Mouse (Mus musculus): ENCODE results near the gene Cacna1d. TPM values are rescaled to one million over a fixed set of nuclear protein-coding genes. Genes with fewer than 3 reads are reported as not detected.

The Cacna1d gene
- polyA plus RNA-seq, 1 experiment from 2014 or later, result 0.89 TPM

DNA sequence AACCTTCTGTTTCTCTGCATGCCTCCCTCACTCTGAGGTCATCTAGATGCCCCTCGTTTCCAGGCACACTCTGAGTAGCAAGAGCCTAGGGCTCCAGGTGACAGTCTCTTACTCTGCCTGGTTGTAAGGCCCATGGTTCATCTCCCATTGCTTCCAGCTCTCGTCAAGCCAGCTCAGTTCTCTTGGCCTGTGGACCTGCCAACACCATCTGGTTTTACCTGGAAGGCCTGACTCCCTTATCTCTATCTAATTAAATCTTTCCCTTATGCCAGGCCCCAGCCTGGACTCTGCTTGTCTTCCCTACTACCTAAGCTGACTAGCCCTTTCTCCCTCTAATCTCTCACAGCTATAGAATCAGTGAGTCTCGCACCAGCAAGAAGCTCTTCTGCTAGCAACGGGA, 124.2 kb downstream of the Cacna1d start:
- ATAC-seq (ENCODE audit: low FRiP score) (no peak), DNase-seq (ENCODE audit: low spot score, missing footprints) (no peak)
- H3K27me3 ChIP-seq (ENCODE audit: control insufficient read depth, insufficient read depth, low read length), result no peaks in the 10 kb centered on the region
- H3K4me1 ChIP-seq (ENCODE audit: control insufficient read depth, insufficient read depth, low read length), result no peaks in the 10 kb centered on the region
- H3K4me2 ChIP-seq, result no peak overlapping the region
- no peaks in the 10 kb centered on the region for H3K9me3 ChIP-seq (ENCODE audit: control insufficient read depth, low read length)
- H3K9ac ChIP-seq (ENCODE audit: low read length), result no peak overlapping the region
- no peaks in the 10 kb centered on the region for H3K36me3 ChIP-seq (ENCODE audit: control insufficient read depth, insufficient read depth, low read length)
- no peak overlapping the region for H3K27ac ChIP-seq (ENCODE audit: low read depth, low read length)
- H3K4me3 ChIP-seq (ENCODE audit: low read depth, low read length), result no peak overlapping the region
- 78% methylated on average over 4 of the region's 4 CpGs for WGBS

GRCm38 (mm10) chr14:30365866-30366265, 125.4 kb downstream of the Cacna1d start:
- Histone ChIP-seq H3K4me1 (ENCODE audit: control insufficient read depth, insufficient read depth, low read length) (no peaks in the 10 kb centered on the region), H3K9me3 (ENCODE audit: control insufficient read depth, low read length) (no peaks in the 10 kb centered on the region), H3K4me2 (no peak overlapping the region), H3K27me3 (ENCODE audit: control insufficient read depth, insufficient read depth, low read length) (no peaks in the 10 kb centered on the region), H3K27ac (ENCODE audit: low read depth, low read length) (no peak overlapping the region), H3K9ac (ENCODE audit: low read length) (no peak overlapping the region), H3K36me3 (ENCODE audit: control insufficient read depth, insufficient read depth, low read length) (no peaks in the 10 kb centered on the region), H3K4me3 (ENCODE audit: low read depth, low read length) (no peak overlapping the region)
- 86% methylated on average over 5 of the region's 5 CpGs for WGBS
- DNase-seq (ENCODE audit: low spot score, missing footprints) (no peak), ATAC-seq (ENCODE audit: low FRiP score) (no peak)

- ATAC-seq (ENCODE audit: low FRiP score), result no peak
- WGBS, result 55% methylated on average over 3 of the region's 3 CpGs
- H3K4me2 ChIP-seq, result no peak overlapping the region
- H3K36me3 ChIP-seq (ENCODE audit: control insufficient read depth, insufficient read depth, low read length), result no peaks in the 10 kb centered on the region
- H3K4me3 ChIP-seq (ENCODE audit: low read depth, low read length), result no peak overlapping the region
- DNase-seq (ENCODE audit: low spot score, missing footprints), result no peak
- no peak overlapping the region for H3K27ac ChIP-seq (ENCODE audit: low read depth, low read length)
- no peaks in the 10 kb centered on the region for H3K9me3 ChIP-seq (ENCODE audit: control insufficient read depth, low read length)
- H3K27me3 ChIP-seq (ENCODE audit: control insufficient read depth, insufficient read depth, low read length), result no peaks in the 10 kb centered on the region
- H3K4me1 ChIP-seq (ENCODE audit: control insufficient read depth, insufficient read depth, low read length), result no peaks in the 10 kb centered on the region
- H3K9ac ChIP-seq (ENCODE audit: low read length), result no peak overlapping the region
Observed at GRCm38 (mm10) chr14:30363487-30364167, 127.6 kb downstream of the Cacna1d start.

- Histone ChIP-seq H3K36me3 (ENCODE audit: control insufficient read depth, insufficient read depth, low read length) (no peaks in the 10 kb centered on the region), H3K9me3 (ENCODE audit: control insufficient read depth, low read length) (no peaks in the 10 kb centered on the region), H3K27ac (ENCODE audit: low read depth, low read length) (no peak overlapping the region), H3K4me2 (no peak overlapping the region), H3K27me3 (ENCODE audit: control insufficient read depth, insufficient read depth, low read length) (no peaks in the 10 kb centered on the region), H3K4me1 (ENCODE audit: control insufficient read depth, insufficient read depth, low read length) (no peaks in the 10 kb centered on the region), H3K9ac (ENCODE audit: low read length) (no peak overlapping the region), H3K4me3 (ENCODE audit: low read depth, low read length) (no peak overlapping the region)
- DNase-seq (ENCODE audit: low spot score, missing footprints) (no peak), ATAC-seq (ENCODE audit: low FRiP score) (no peak)
- 87% methylated on average over 4 of the region's 4 CpGs for WGBS
Observed at GRCm38 (mm10) chr14:30362370-30362769, 128.9 kb downstream of the Cacna1d start.

- H3K4me1 ChIP-seq (ENCODE audit: control insufficient read depth, insufficient read depth, low read length), result no peaks in the 10 kb centered on the region
- H3K9me3 ChIP-seq (ENCODE audit: control insufficient read depth, low read length), result no peaks in the 10 kb centered on the region
- no peak overlapping the region for H3K4me2 ChIP-seq
- ATAC-seq (ENCODE audit: low FRiP score), result no peak
- H3K27me3 ChIP-seq (ENCODE audit: control insufficient read depth, insufficient read depth, low read length), result no peaks in the 10 kb centered on the region
- H3K27ac ChIP-seq (ENCODE audit: low read depth, low read length), result no peak overlapping the region
- no peak overlapping the region for H3K4me3 ChIP-seq (ENCODE audit: low read depth, low read length)
- H3K36me3 ChIP-seq (ENCODE audit: control insufficient read depth, insufficient read depth, low read length), result no peaks in the 10 kb centered on the region
- no peak overlapping the region for H3K9ac ChIP-seq (ENCODE audit: low read length)
- no peak for DNase-seq (ENCODE audit: low spot score, missing footprints)
- WGBS, result 79% methylated on average over 4 of the region's 4 CpGs
Observed at GRCm38 (mm10) chr14:30360478-30360877, 130.8 kb downstream of the Cacna1d start.

DNA sequence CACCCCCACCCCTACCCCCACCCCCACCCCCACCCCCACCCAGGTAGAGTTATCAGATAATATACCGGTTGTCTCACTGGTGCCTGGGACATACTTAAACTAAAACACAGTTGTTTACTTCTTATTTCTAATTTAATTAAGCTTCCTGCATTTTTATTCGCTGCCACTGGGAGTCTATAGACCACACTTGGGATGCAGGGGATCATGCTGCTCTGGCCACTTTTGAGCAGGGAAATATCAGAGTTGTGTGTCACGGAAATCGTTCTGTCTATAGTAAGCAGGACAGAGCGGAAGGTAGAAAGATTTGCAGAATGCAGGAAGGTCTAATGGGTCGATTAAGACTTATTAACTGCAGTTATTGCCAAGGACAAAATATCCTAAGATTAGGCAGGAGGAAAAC, 131.3 kb downstream of the Cacna1d start:
- Histone ChIP-seq H3K4me3 (ENCODE audit: low read depth, low read length) (no peak overlapping the region), H3K4me1 (ENCODE audit: control insufficient read depth, insufficient read depth, low read length) (no peaks in the 10 kb centered on the region), H3K4me2 (no peak overlapping the region), H3K27ac (ENCODE audit: low read depth, low read length) (no peak overlapping the region), H3K36me3 (ENCODE audit: control insufficient read depth, insufficient read depth, low read length) (no peaks in the 10 kb centered on the region), H3K9me3 (ENCODE audit: control insufficient read depth, low read length) (no peaks in the 10 kb centered on the region), H3K27me3 (ENCODE audit: control insufficient read depth, insufficient read depth, low read length) (peaks cover under 1% of the 10 kb centered on the region; the same call in 1 of the 2 replicates), H3K9ac (ENCODE audit: low read length) (no peak overlapping the region)
- no peak for ATAC-seq (ENCODE audit: low FRiP score)
- 80% methylated on average over 6 of the region's 6 CpGs for WGBS
- DNase-seq (ENCODE audit: low spot score, missing footprints), result no peak

DNA sequence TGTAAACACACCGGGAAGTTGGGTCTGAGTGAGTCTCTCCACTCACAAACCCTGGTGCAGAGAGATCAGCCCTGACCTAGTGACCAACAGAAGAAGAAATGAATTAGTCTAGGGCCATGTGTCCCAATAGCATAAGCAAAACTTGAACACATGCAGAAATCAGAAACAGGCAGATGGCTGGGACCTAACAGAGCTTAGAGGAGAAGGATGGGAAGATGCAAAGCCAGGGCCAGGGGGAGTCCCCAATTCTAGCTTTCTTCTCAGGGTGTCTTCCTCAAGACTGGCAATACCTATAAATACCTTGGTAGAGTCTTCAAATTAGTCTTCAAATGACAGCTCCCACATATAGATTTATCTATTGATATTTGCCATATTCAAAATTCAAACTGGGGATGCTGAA, 133.2 kb downstream of the Cacna1d start:
- ATAC-seq (ENCODE audit: low FRiP score) (no peak), DNase-seq (ENCODE audit: low spot score, missing footprints) (peak; percentile 21)
- Histone ChIP-seq H3K9ac (ENCODE audit: low read length) (no peak overlapping the region), H3K27me3 (ENCODE audit: control insufficient read depth, insufficient read depth, low read length) (peaks cover 14% of the 10 kb centered on the region), H3K36me3 (ENCODE audit: control insufficient read depth, insufficient read depth, low read length) (no peaks in the 10 kb centered on the region), H3K4me2 (no peak overlapping the region), H3K9me3 (ENCODE audit: control insufficient read depth, low read length) (no peaks in the 10 kb centered on the region), H3K27ac (ENCODE audit: low read depth, low read length) (no peak overlapping the region), H3K4me3 (ENCODE audit: low read depth, low read length) (no peak overlapping the region), H3K4me1 (ENCODE audit: control insufficient read depth, insufficient read depth, low read length) (0 out of 2 replicates have a peak, but pooled peaks cover 4% of the 10 kb centered on the region)
- WGBS, result 84% methylated on average over 1 of the region's 1 CpGs

DNA sequence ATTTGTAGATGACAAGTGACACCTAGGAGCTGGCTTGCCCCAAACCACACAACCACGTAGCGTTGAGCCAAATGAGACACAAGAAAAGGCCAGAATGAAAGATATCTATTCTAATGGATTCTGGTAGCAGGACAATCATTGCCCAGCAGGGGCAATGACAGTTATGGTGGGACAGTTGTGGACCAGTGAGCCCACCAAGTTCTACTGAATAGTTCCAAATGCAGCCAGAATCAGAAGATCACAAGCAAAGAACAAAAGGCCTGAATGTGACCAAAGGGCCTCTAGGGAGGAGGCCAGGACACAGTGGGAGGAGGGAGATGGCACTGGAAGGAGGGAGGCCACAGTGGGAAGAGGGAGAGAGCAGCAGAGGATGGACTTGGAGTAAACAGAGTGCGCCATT, 134.8 kb downstream of the Cacna1d start:
- peaks cover 27% of the 10 kb centered on the region for H3K27me3 ChIP-seq (ENCODE audit: control insufficient read depth, insufficient read depth, low read length)
- no peaks in the 10 kb centered on the region for H3K36me3 ChIP-seq (ENCODE audit: control insufficient read depth, insufficient read depth, low read length)
- no peaks in the 10 kb centered on the region for H3K9me3 ChIP-seq (ENCODE audit: control insufficient read depth, low read length)
- no peak for ATAC-seq (ENCODE audit: low FRiP score)
- no peak overlapping the region for H3K9ac ChIP-seq (ENCODE audit: low read length)
- no peak overlapping the region for H3K4me2 ChIP-seq
- peak; percentile 79 for DNase-seq (ENCODE audit: low spot score, missing footprints)
- WGBS, result 86% methylated on average over 3 of the region's 3 CpGs
- no peak overlapping the region for H3K4me3 ChIP-seq (ENCODE audit: low read depth, low read length)
- H3K4me1 ChIP-seq (ENCODE audit: control insufficient read depth, insufficient read depth, low read length), result peaks cover 9% of the 10 kb centered on the region; the same call in 1 of the 2 replicates
- H3K27ac ChIP-seq (ENCODE audit: low read depth, low read length), result no peak overlapping the region

DNA sequence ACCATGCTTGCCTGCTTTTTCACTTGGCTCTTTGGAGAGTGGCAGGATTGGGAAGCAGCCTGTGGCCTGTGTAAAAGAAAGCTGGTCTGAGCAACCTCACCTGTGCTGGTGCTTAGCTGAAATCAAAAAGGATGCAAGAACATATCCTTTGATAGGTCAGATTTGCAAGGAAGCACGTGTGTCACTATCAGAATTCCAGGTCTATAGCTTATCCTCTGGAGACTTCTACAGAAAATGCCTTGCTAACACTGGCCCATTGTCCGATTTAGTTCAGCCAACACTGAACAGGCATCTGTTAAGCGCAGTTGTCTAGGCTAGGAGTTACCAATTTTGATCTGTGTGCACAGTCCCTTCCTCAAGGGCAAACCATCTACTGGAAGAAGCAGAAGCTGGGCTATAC, 136.5 kb downstream of the Cacna1d start:
- Histone ChIP-seq H3K4me1 (ENCODE audit: control insufficient read depth, insufficient read depth, low read length) (peaks cover 9% of the 10 kb centered on the region; the same call in 1 of the 2 replicates), H3K9ac (ENCODE audit: low read length) (no peak overlapping the region), H3K27ac (ENCODE audit: low read depth, low read length) (no peak overlapping the region), H3K4me3 (ENCODE audit: low read depth, low read length) (no peak overlapping the region), H3K27me3 (ENCODE audit: control insufficient read depth, insufficient read depth, low read length) (peaks cover 27% of the 10 kb centered on the region), H3K36me3 (ENCODE audit: control insufficient read depth, insufficient read depth, low read length) (no peaks in the 10 kb centered on the region), H3K4me2 (no peak overlapping the region), H3K9me3 (ENCODE audit: control insufficient read depth, low read length) (no peaks in the 10 kb centered on the region)
- ATAC-seq (ENCODE audit: low FRiP score) (no peak), DNase-seq (ENCODE audit: low spot score, missing footprints) (peak; percentile 86)
- 41% methylated on average over 3 of the region's 3 CpGs for WGBS

Data from midbrain, embryonic 11.5 days (tissue).